In the genomic region with DNA sequence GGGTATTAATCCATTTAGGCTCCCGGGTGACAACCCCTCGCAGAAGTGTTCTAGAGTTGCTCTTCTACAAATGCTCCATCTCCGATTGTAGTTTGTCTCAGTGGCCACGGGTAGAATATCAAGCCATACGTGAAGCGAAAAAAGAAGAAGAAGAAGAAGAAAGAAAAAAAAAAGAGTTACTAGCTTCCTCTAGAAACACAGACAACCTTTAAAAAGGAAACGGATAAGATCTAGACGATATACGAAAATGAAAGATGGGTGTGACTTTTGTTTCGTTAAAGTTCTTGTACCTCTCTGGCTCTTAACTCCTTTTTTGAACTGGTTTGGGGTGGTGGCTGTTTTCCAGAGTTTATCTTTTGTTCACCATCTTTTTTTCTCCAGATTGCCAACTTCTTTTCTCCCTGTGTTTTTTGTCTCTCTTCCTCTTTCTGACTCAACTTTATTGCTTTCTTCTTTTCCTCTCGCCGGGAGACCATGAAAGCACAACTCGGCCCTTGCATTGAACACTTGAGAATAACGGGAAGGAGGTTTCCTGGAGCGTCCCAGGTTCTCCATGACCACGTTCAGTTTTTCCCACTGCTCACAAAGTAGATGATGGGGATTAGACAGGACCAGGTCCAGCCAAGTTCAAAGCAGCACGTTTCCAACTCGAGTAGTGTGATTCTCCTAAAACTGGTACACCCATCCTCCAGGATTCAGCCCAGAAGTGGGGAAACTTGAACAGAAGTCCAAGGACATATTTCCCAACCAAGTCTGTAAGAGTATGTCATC, we compare ENCODE assay signal across 7 mouse cellular contexts. TPM values are rescaled to one million over a fixed set of nuclear protein-coding genes. Genes with fewer than 3 reads are reported as not detected.
DNase-seq lines count a peak whose midpoint lies in the region; ATAC-seq and TF ChIP-seq lines count a peak whose summit lies in the region.

No protein-coding gene starts in this region.

- no peaks in the 10 kb centered on the region; the same call in 1 of the 2 replicates for H3K4me1 ChIP-seq in spleen, adult 2 months (ENCODE audit: control insufficient read depth, insufficient read depth, insufficient read length)
- peaks cover 22% of the 10 kb centered on the region; the same call in 1 of the 2 replicates for H3K4me1 ChIP-seq in embryonic facial prominence, embryonic 15.5 days
- peaks cover 6% of the 10 kb centered on the region for H3K4me1 ChIP-seq in intestine, embryonic 16.5 days (ENCODE audit: control insufficient read depth, insufficient read depth, low read length)

- peak overlapping the region; percentile 87 for H3K4me2 ChIP-seq in embryonic facial prominence, embryonic 15.5 days (replicated peaks)
- H3K4me2 ChIP-seq in intestine, embryonic 16.5 days (ENCODE audit: low read depth, low read length), result peak overlapping the region; percentile 93
- peak overlapping the region; percentile 79 for H3K4me2 ChIP-seq in myocyte (ENCODE audit: low read depth)

- no peak for TF ChIP-seq CTCF in spleen, adult 2 months (IDR thresholded peaks at IDR 0.05; ENCODE audit: extremely low read depth, insufficient read depth, insufficient read length, insufficient replicate concordance)

- H3K79me2 ChIP-seq in myocyte (ENCODE audit: control insufficient read depth, insufficient read depth), result no peaks in the 10 kb centered on the region

- no peak for TF ChIP-seq POLR2A in spleen, adult 2 months (IDR thresholded peaks at IDR 0.05; ENCODE audit: low read depth, low read length)
- no peak for TF ChIP-seq POLR2A in myocyte (IDR thresholded peaks at IDR 0.05; ENCODE audit: insufficient read length, low read depth)

- 1% methylated on average over 18 of the region's 18 CpGs for WGBS in spleen, adult 2 months
- 4% methylated on average over 18 of the region's 18 CpGs for WGBS in embryonic facial prominence, embryonic 15.5 days
- WGBS in intestine, embryonic 16.5 days, result 9% methylated on average over 18 of the region's 18 CpGs

- no peak for ATAC-seq in embryonic facial prominence, embryonic 15.5 days (ENCODE audit: insufficient number of reproducible peaks, low FRiP score, low TSS enrichment, low read depth)
- no peak for ATAC-seq in intestine, embryonic 16.5 days

- peak overlapping the region; percentile 72 for H3K27ac ChIP-seq in spleen, adult 2 months (ENCODE audit: insufficient read depth, low read length)
- H3K27ac ChIP-seq in embryonic facial prominence, embryonic 15.5 days (replicated peaks), result no peak overlapping the region
- no peak overlapping the region for H3K27ac ChIP-seq in intestine, embryonic 16.5 days (ENCODE audit: low read length)

- H3K9ac ChIP-seq in embryonic facial prominence, embryonic 15.5 days, result no peak overlapping the region
- peak overlapping the region; percentile 74; the same call in 1 of the 2 replicates for H3K9ac ChIP-seq in intestine, embryonic 16.5 days (ENCODE audit: low read depth, low read length)

- H3K9me3 ChIP-seq in embryonic facial prominence, embryonic 15.5 days (replicated peaks), result no peaks in the 10 kb centered on the region
- H3K9me3 ChIP-seq in intestine, embryonic 16.5 days (ENCODE audit: control insufficient read depth, low read length), result no peaks in the 10 kb centered on the region

- peak in 1 of 2 experiments; percentile 6 for DNase-seq in spleen, adult 2 months (ENCODE audit: low read depth in 1 of 2, low spot score in 2 of 2)
- no peak for DNase-seq in spleen, postnatal 14 days (ENCODE audit: low spot score in 2 of 2)
- no peak for DNase-seq in frontal cortex, postnatal 25 days (ENCODE audit: low spot score in 2 of 2)
- no peak for DNase-seq in gastrocnemius, postnatal 25 days

- peak overlapping the region; percentile 70 for H3K4me3 ChIP-seq in spleen, adult 2 months (ENCODE audit: extremely low read depth, insufficient read depth, insufficient read length)
- H3K4me3 ChIP-seq in embryonic facial prominence, embryonic 15.5 days (replicated peaks), result peak overlapping the region; percentile 77
- H3K4me3 ChIP-seq in intestine, embryonic 16.5 days (ENCODE audit: low read length), result peak overlapping the region; percentile 85
- peak overlapping the region; percentile 79 for H3K4me3 ChIP-seq in myocyte

- no peaks in the 10 kb centered on the region for H3K36me3 ChIP-seq in spleen, adult 2 months (ENCODE audit: control insufficient read depth, insufficient read depth, low read length)
- H3K36me3 ChIP-seq in embryonic facial prominence, embryonic 15.5 days, result no peaks in the 10 kb centered on the region
- H3K36me3 ChIP-seq in intestine, embryonic 16.5 days (ENCODE audit: control insufficient read depth, insufficient read depth, low read length), result no peaks in the 10 kb centered on the region
- no peaks in the 10 kb centered on the region for H3K36me3 ChIP-seq in myocyte (ENCODE audit: control insufficient read depth, insufficient read depth)

- H3K27me3 ChIP-seq in spleen, adult 2 months (ENCODE audit: control insufficient read depth, insufficient read depth, low read length), result peaks cover 2% of the 10 kb centered on the region; the same call in 1 of the 2 replicates
- H3K27me3 ChIP-seq in embryonic facial prominence, embryonic 15.5 days, result no peaks in the 10 kb centered on the region
- no peaks in the 10 kb centered on the region for H3K27me3 ChIP-seq in intestine, embryonic 16.5 days (replicated peaks; ENCODE audit: control insufficient read depth, insufficient read depth, low read length)
- no peaks in the 10 kb centered on the region for H3K27me3 ChIP-seq in myocyte (ENCODE audit: control insufficient read depth, insufficient read depth, insufficient read length)

- no peak overlapping the region for H3ac ChIP-seq in myocyte (ENCODE audit: control insufficient read depth, insufficient read length)

TF ChIP-seq in myocyte, 11 proteins besides CTCF, POLR2A, EP300 and RAD21:
- TF ChIP-seq REST (IDR thresholded peaks at IDR 0.05; ENCODE audit: insufficient read depth, insufficient read length) (no peak), MAX (IDR thresholded peaks at IDR 0.05; ENCODE audit: low read depth) (no peak), MYOD1 (IDR thresholded peaks at IDR 0.05; ENCODE audit: control insufficient read depth in 1 of 3, insufficient read length in 2 of 3, low read depth in 2 of 3) (no peak), SRF (IDR thresholded peaks at IDR 0.05; ENCODE audit: control insufficient read depth, insufficient read length, low read depth) (no peak), POLR2AphosphoS2 (IDR thresholded peaks at IDR 0.05; ENCODE audit: insufficient read length, low read depth) (no peak), USF1 (IDR thresholded peaks at IDR 0.05; ENCODE audit: low read depth) (no peak), E2F4 (IDR thresholded peaks at IDR 0.05; ENCODE audit: insufficient read depth) (no peak), MYOG (IDR thresholded peaks at IDR 0.05; ENCODE audit: control insufficient read depth in 1 of 3, insufficient read depth in 1 of 3, insufficient read length in 2 of 3, low read depth in 2 of 3) (no peak), TCF3 (IDR thresholded peaks at IDR 0.05; ENCODE audit: insufficient read length, low read depth) (no peak)
TF ChIP-seq in myocyte: peak in this region for 0.

RNA-seq across cellular contexts. Expression of a gene that starts 1.4 kb away (rescaled TPM):
- 4.1 and 5.8 TPM in 2 replicates for polyA plus RNA-seq in spleen, adult 2 months (2012; rRNA removed)
- polyA plus RNA-seq in embryonic facial prominence, embryonic 15.5 days (2015; fragmentation: Nextera tagmentation; extraction: Ambion mirVana), result 54.3 and 56.4 TPM in 2 replicates
- 27.9 and 30.0 TPM in 2 replicates for polyA plus RNA-seq in intestine, embryonic 16.5 days (2015; fragmentation: Nextera tagmentation; extraction: Ambion mirVana)
- 15.7 TPM for polyA plus RNA-seq in myocyte (2012; fragmentation: generic; extraction: Trizol)
- 10 to 100 TPM; 59.8 to 62.8 TPM for total RNA-seq in gastrocnemius, postnatal 25 days (2021)

RNA-seq across cellular contexts. Expression of a gene that starts 59.9 kb away (rescaled TPM):
- 4.0 and 4.7 TPM in 2 replicates for polyA plus RNA-seq in spleen, adult 2 months (2012; rRNA removed)
- polyA plus RNA-seq in embryonic facial prominence, embryonic 15.5 days (2015; fragmentation: Nextera tagmentation; extraction: Ambion mirVana), result 14.3 and 16.9 TPM in 2 replicates
- 11.2 and 11.7 TPM in 2 replicates for polyA plus RNA-seq in intestine, embryonic 16.5 days (2015; fragmentation: Nextera tagmentation; extraction: Ambion mirVana)
- polyA plus RNA-seq in myocyte (2012; fragmentation: generic; extraction: Trizol), result 15.3 TPM
- 10 to 100 TPM; 10.1 to 11.1 TPM for total RNA-seq in gastrocnemius, postnatal 25 days (2021)
